Mouse (Mus musculus): ENCODE data around the gene Rps21. TPM values are rescaled to one million over a fixed set of nuclear protein-coding genes. Genes with fewer than 3 reads are reported as not detected.

Rps21 gene
- polyA plus RNA-seq, 1 experiment from 2014 or later, result 447 TPM

GRCm38 (mm10) chr2:180305490-180305889, 48.3 kb downstream of the Rps21 start:
- Histone ChIP-seq H3K4me2 (ENCODE audit: low read length) (no peak overlapping the region), H3K9ac (ENCODE audit: low read length) (no peak overlapping the region), H3K4me3 (ENCODE audit: control insufficient read depth in 1 of 2, insufficient read depth in 1 of 2, low read depth in 1 of 2, low read length in 2 of 2) (no peak overlapping the region), H3K27me3 (ENCODE audit: control insufficient read depth, insufficient read depth, low read length) (no peaks in the 10 kb centered on the region), H3K4me1 (ENCODE audit: control insufficient read depth in 2 of 2, insufficient read depth in 2 of 2, low read length in 2 of 2) (peaks cover 1 to 4% of the 10 kb centered on the region in 2 experiments; a peak in 2 of 4 replicates), H3K9me3 (ENCODE audit: control insufficient read depth, low read length) (peaks cover 20% of the 10 kb centered on the region; the same call in 1 of the 2 replicates), H3K36me3 (ENCODE audit: control insufficient read depth, insufficient read depth, low read length) (no peaks in the 10 kb centered on the region), H3K27ac (replicated peaks in 1 of 2; ENCODE audit: control insufficient read depth in 1 of 2, insufficient read depth in 1 of 2, low read depth in 2 of 2, low read length in 2 of 2) (no peak overlapping the region)
- no peak for ATAC-seq (ENCODE audit: insufficient number of reproducible peaks, insufficient read depth, low FRiP score, low read depth)
- 69% methylated on average over 3 of the region's 3 CpGs for WGBS

GRCm38 (mm10) chr2:180306009-180306408, 48.8 kb downstream of the Rps21 start:
- no peak overlapping the region for H3K9ac ChIP-seq (ENCODE audit: low read length)
- H3K9me3 ChIP-seq (ENCODE audit: control insufficient read depth, low read length), result peaks cover 20% of the 10 kb centered on the region; the same call in 1 of the 2 replicates
- H3K4me1 ChIP-seq (ENCODE audit: control insufficient read depth in 2 of 2, insufficient read depth in 2 of 2, low read length in 2 of 2), result peaks cover 4 to 6% of the 10 kb centered on the region in 2 experiments; a peak in 2 of 4 replicates
- H3K4me2 ChIP-seq (ENCODE audit: low read length), result no peak overlapping the region
- H3K27ac ChIP-seq (replicated peaks in 1 of 2; ENCODE audit: control insufficient read depth in 1 of 2, insufficient read depth in 1 of 2, low read depth in 2 of 2, low read length in 2 of 2), result no peak overlapping the region
- H3K27me3 ChIP-seq (ENCODE audit: control insufficient read depth, insufficient read depth, low read length), result no peaks in the 10 kb centered on the region
- no peak for ATAC-seq (ENCODE audit: insufficient number of reproducible peaks, insufficient read depth, low FRiP score, low read depth)
- 75% methylated on average over 2 of the region's 2 CpGs for WGBS
- no peak overlapping the region for H3K4me3 ChIP-seq (ENCODE audit: control insufficient read depth in 1 of 2, insufficient read depth in 1 of 2, low read depth in 1 of 2, low read length in 2 of 2)
- H3K36me3 ChIP-seq (ENCODE audit: control insufficient read depth, insufficient read depth, low read length), result no peaks in the 10 kb centered on the region

- Histone ChIP-seq H3K4me2 (ENCODE audit: low read length) (no peak overlapping the region), H3K36me3 (ENCODE audit: control insufficient read depth, insufficient read depth, low read length) (no peaks in the 10 kb centered on the region), H3K27ac (replicated peaks in 1 of 2; ENCODE audit: control insufficient read depth in 1 of 2, insufficient read depth in 1 of 2, low read depth in 2 of 2, low read length in 2 of 2) (no peak overlapping the region), H3K9me3 (ENCODE audit: control insufficient read depth, low read length) (peaks cover 16% of the 10 kb centered on the region; the same call in 1 of the 2 replicates), H3K9ac (ENCODE audit: low read length) (no peak overlapping the region), H3K27me3 (ENCODE audit: control insufficient read depth, insufficient read depth, low read length) (no peaks in the 10 kb centered on the region), H3K4me3 (ENCODE audit: control insufficient read depth in 1 of 2, insufficient read depth in 1 of 2, low read depth in 1 of 2, low read length in 2 of 2) (no peak overlapping the region), H3K4me1 (ENCODE audit: control insufficient read depth in 2 of 2, insufficient read depth in 2 of 2, low read length in 2 of 2) (peaks cover 10 to 12% of the 10 kb centered on the region in 2 experiments; a peak in 2 of 4 replicates)
- WGBS, result 67% methylated on average over 8 of the region's 8 CpGs
- no peak for ATAC-seq (ENCODE audit: insufficient number of reproducible peaks, insufficient read depth, low FRiP score, low read depth)
Measured at GRCm38 (mm10) chr2:180306423-180307168, 49.4 kb downstream of the Rps21 start.

GRCm38 (mm10) chr2:180307680-180308079, 50.5 kb downstream of the Rps21 start:
- no peak overlapping the region for H3K4me3 ChIP-seq (ENCODE audit: control insufficient read depth in 1 of 2, insufficient read depth in 1 of 2, low read depth in 1 of 2, low read length in 2 of 2)
- H3K4me2 ChIP-seq (ENCODE audit: low read length), result no peak overlapping the region
- peaks cover 7% of the 10 kb centered on the region; the same call in 1 of the 2 replicates for H3K9me3 ChIP-seq (ENCODE audit: control insufficient read depth, low read length)
- H3K9ac ChIP-seq (ENCODE audit: low read length), result no peak overlapping the region
- H3K4me1 ChIP-seq (ENCODE audit: control insufficient read depth in 2 of 2, insufficient read depth in 2 of 2, low read length in 2 of 2), result peaks cover 10 to 14% of the 10 kb centered on the region in 2 experiments; a peak in 2 of 4 replicates
- H3K27ac ChIP-seq (replicated peaks in 1 of 2; ENCODE audit: control insufficient read depth in 1 of 2, insufficient read depth in 1 of 2, low read depth in 2 of 2, low read length in 2 of 2), result no peak overlapping the region
- no peaks in the 10 kb centered on the region for H3K27me3 ChIP-seq (ENCODE audit: control insufficient read depth, insufficient read depth, low read length)
- 46% methylated on average over 2 of the region's 2 CpGs for WGBS
- no peaks in the 10 kb centered on the region for H3K36me3 ChIP-seq (ENCODE audit: control insufficient read depth, insufficient read depth, low read length)
- ATAC-seq (ENCODE audit: insufficient number of reproducible peaks, insufficient read depth, low FRiP score, low read depth), result no peak

Small RNA genes within 50 kb of the gene (microRNA-seq; reads per million reads assigned to microRNA genes)
- not detected for gene Mir3091

Other genes with a start within 250 kb of the Rps21 start
- gene Lsm14b, start 232.4 kb upstream of the Rps21 start, polyA plus RNA-seq (2014; fragmentation: Nextera tagmentation; extraction: Ambion mirVana), result 4.8 and 5.3 TPM in 2 replicates
- 410 and 434 TPM in 2 replicates for gene Psma7, start 214.9 kb upstream of the Rps21 start, polyA plus RNA-seq (2014; fragmentation: Nextera tagmentation; extraction: Ambion mirVana)
- gene Ss18l1, start 214.9 kb upstream of the Rps21 start, polyA plus RNA-seq (2014; fragmentation: Nextera tagmentation; extraction: Ambion mirVana), result 3.6 and 3.9 TPM in 2 replicates
- 24.9 and 27.9 TPM in 2 replicates for gene Mtg2, start 186.8 kb upstream of the Rps21 start, polyA plus RNA-seq (2014; fragmentation: Nextera tagmentation; extraction: Ambion mirVana)
- not detected in 2 replicates for gene Hrh3, start 152.9 kb upstream of the Rps21 start, polyA plus RNA-seq (2014; fragmentation: Nextera tagmentation; extraction: Ambion mirVana)
- gene Osbpl2, start 138.1 kb upstream of the Rps21 start, polyA plus RNA-seq (2014; fragmentation: Nextera tagmentation; extraction: Ambion mirVana), result 38.0 and 40.5 TPM in 2 replicates
- gene Adrm1, start 85.9 kb upstream of the Rps21 start, polyA plus RNA-seq (2014; fragmentation: Nextera tagmentation; extraction: Ambion mirVana), result 102 and 109 TPM in 2 replicates
- gene Lama5, start 31.5 kb upstream of the Rps21 start, polyA plus RNA-seq (2014; fragmentation: Nextera tagmentation; extraction: Ambion mirVana), result 30.5 and 32.7 TPM in 2 replicates
- 15.1 and 16.1 TPM in 2 replicates for gene Cables2, start 16.1 kb downstream of the Rps21 start, polyA plus RNA-seq (2014; fragmentation: Nextera tagmentation; extraction: Ambion mirVana)
- gene Rbbp8nl, start 32.5 kb downstream of the Rps21 start, polyA plus RNA-seq (2014; fragmentation: Nextera tagmentation; extraction: Ambion mirVana), result not detected in 2 replicates
- gene Gata5, start 77.3 kb downstream of the Rps21 start, polyA plus RNA-seq (2014; fragmentation: Nextera tagmentation; extraction: Ambion mirVana), result 7.3 and 9.7 TPM in 2 replicates
- gene Slco4a1, start 198.9 kb downstream of the Rps21 start, polyA plus RNA-seq (2014; fragmentation: Nextera tagmentation; extraction: Ambion mirVana), result 0.26 TPM in 2 replicates
- gene Ntsr1, start 242.6 kb downstream of the Rps21 start, polyA plus RNA-seq (2014; fragmentation: Nextera tagmentation; extraction: Ambion mirVana), result 1.6 and 2.6 TPM in 2 replicates

Data from heart, embryonic 14.5 days (tissue).